Mouse (Mus musculus) layer of hippocampus, adult 9-11 months (tissue): ENCODE results near the gene Eddm3b.
"Not testable (repeated sequence)": the region's sequence is repeated elsewhere in the genome, so short reads cannot be mapped to it uniquely, and the experiment has no call there.

Experiments
- DNase-seq: peaks from one replicate; pipeline ENCODE4 v3.0.0; 2022

Gene Eddm3b

DNA sequence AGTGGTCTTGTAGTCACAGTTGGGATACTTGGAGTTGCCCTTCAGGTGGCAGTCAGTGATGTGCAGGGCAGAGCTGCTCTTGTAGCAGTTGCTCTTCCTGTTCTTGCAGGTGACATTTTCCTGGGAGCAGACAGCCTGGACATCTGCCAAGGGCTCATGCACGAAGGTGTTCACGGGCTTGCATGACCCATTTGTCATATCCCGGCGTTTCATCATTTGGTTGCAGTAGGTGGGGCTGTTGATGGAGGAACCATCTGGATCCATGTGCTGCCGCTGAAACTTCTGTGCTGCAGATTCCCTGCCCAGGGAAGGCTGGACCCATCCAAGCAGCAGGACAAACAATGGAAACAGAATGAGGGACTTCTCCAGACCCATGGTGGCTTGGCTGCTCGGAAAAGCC, 31.3 kb downstream of the Eddm3b start:
- peak; percentile 19 for DNase-seq

DNA sequence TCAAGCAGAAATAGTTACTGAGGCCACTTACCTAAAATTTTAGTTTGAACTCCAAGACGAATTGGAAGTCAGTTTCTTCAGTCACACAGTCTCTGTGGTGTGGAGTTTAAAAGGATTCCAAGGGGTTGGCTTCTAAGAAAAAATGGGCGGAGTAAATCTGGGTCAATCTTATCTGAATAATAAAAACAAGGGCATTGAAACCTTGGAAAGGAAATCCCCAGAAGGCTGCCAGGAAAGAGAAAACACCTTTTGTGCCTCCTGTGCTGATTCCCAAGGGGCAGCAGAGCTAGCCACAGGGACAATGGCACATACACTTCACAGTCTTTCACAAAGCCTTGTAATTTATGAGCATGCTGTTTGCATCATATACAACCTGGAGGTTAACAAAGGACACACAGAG, 32.5 kb downstream of the Eddm3b start, which contains the start of gene Rnase1:
Gene Rnase1 (minus strand): TSS at position 101 of the 400 bp plus-strand sequence.
- no peak for DNase-seq

- DNase-seq = no peak
Measured at GRCm38 (mm10) chr14:51148006-51148405, 33.8 kb downstream of the Eddm3b start.

DNA sequence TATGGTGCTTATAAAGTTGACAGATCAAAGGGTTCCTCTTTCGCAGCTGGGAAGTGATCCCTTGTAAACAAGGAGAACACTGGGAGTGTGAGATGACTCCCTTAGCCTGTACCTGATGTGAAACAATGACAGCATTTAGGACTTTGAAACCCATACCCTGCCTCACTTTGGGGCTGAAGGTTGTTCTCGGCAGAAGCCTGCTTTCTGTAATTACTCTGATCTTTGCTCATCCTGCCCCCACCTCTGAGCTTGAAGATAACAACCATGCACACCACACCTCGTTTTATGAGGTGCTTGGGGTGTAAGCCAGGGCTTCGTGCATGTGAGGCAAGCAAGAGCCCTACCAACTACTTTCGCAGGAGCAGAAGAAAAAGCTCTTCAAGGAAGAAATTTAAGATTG, 34.9 kb downstream of the Eddm3b start:
- DNase-seq = no peak

DNA sequence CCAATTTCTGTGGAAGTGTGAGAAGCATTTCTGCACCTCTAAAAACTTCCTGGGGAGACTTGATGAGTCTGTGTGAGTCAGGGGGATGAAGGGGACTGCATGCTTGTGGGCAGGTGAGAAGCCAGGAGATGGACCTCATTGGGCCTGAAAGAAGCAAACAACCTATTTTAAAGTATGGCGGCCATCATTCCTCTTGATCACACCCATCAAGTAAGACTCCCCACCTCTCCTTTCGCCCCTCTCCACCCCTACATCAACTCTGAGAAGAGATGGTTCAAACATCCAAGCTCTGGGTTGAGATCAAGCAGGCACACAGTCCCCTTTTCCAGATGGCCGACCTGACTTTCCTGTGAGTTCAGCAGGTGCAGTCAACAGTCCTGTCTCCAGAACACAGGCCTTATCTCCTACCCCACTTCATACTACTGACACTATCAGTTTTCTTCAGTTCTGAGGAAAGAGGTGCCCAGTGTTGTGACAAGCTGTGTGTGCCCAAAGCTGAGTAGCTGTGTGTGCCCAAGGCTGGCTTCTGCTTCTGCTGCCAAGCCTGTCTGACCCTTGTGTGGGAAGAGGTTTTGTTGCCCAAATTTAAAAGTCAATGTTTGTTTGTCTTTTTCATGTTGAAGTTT, 36.1 kb downstream of the Eddm3b start:
- DNase-seq = no peak

DNA sequence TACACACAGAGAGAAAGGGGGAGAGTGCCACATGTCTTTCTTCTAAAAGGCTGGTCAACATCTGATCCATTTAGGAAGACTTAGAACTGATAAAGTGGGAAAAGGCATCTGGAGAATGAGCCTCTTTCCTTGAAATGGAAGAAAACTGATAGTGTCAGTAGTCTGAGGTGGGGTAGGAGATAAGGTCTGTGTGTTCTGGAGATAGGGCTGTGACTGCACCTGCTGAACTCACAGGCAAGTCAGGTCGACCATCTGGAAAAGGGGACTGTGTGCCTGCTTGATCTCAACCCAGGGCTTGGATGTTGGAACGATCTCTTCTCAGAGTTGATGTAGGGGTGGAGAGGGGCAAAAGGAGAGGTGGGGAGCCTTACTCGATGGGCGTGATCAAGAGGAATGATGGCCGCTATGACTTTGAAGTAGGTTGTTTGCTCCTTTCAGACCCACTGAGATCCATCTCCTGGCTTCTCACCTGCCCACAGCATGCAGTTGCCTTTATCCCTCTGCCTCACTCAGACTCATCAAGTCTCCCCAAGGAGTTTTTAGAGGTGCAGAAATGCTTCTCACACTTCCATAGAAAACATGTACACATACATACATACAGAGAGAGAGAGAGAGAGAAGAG, 38.1 kb downstream of the Eddm3b start:
- no peak for DNase-seq

GRCm38 (mm10) chr14:51156056-51156735, 42.0 kb downstream of the Eddm3b start:
- DNase-seq = no peak

DNA sequence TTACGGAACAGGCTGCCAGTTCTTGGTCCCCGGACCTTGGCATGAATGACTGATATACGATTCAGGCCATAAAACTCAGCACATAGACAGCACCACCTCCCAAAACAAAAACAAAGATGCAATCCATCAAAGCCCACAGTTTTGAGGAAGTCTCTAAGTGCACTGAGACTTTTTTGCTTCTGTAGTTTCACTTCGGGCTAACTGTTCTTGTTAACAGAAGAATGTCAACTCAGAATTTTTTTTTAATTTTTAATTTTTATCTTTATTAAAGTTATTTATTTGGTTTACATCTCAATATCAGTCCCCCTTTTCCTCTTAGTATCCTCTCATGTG, 42.5 kb downstream of the Eddm3b start:
- DNase-seq = no peak

DNA sequence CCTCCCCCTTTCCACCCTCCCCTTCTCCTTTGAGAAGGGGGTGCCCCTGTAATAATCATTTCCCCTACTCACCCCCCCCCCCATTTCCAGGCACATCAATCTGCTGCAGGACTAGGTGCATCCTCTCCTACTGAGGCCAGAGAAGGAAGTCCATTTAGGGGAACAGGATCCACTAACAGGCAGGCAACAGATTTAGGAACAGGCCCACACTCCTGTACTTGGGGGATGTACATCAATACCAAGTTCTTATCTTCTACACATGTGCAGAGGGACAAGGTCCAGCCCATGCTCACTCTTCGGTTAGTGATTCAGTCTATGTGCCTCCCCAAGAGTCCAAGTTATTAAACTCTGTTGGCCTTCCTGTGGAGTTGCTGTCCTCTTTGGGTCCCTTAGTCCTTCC, 42.8 kb downstream of the Eddm3b start:
- no peak for DNase-seq

DNA sequence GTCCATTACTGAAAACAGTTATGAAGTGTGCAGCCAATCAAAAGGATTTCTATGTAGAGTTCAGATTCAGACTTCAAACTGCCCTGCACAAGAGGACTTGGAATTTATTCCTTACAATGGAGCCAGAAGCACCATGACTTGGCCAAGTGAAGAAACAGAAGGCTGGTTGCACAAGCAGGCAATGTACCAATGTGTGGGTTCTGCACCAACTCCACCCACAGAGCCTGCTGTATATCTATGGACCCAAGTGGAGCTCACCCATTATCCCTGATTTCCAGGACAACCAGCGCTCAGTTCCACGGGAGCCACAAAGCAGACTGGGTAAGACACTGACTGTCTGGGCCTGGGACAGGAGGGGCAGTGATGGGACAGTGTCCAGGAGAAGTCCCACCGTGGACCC, 47.8 kb downstream of the Eddm3b start, which contains the start of gene Rnase2b:
Gene Rnase2b (plus strand): TSS at position 285 of the 400 bp plus-strand sequence.
- DNase-seq = peak; percentile 83

GRCm38 (mm10) chr14:51163323-51163722, 49.1 kb downstream of the Eddm3b start:
- DNase-seq = not testable (repeated sequence)

- DNase-seq = no peak
Measured at GRCm38 (mm10) chr14:51165435-51165834, 51.2 kb downstream of the Eddm3b start.

- DNase-seq = no peak
Measured at GRCm38 (mm10) chr14:51166068-51166467, 51.8 kb downstream of the Eddm3b start.
